Mouse (Mus musculus) CH12.LX (cell line): ENCODE results near the gene Dnajc1. TPM values are rescaled to one million over a fixed set of nuclear protein-coding genes. Genes with fewer than 3 reads are reported as not detected.

Experiments used
- DNase-seq: peaks from one replicate; pipeline ENCODE4 v3.0.0-alpha.2; 2013; ENCODE audit errors: extremely low read depth
- H3K27ac ChIP-seq: 2 replicates; pipeline ENCODE4 v1.5.1; 2012; ENCODE audit warnings: low read depth, mild to moderate bottlenecking, control low read depth, moderate library complexity; ENCODE audit not compliant: insufficient read depth
- H3K27me3 ChIP-seq: replicated peaks from 2 replicates; pipeline ENCODE3; 2012; ENCODE audit warnings: inconsistent platforms
- H3K36me3 ChIP-seq, 2 experiments: replicated peaks in 1 of 2; 2 replicates each; pipeline versions ENCODE3 to v1.6.1; 2012; ENCODE audit warnings: inconsistent platforms in 1 of 2, low read length in 1 of 2, mild to moderate bottlenecking in 1 of 2, mixed read lengths in 1 of 2, moderate library complexity in 1 of 2; ENCODE audit not compliant: control insufficient read depth in 1 of 2, insufficient read depth in 1 of 2
- H3K4me1 ChIP-seq, 2 experiments: 2 replicates each; pipeline ENCODE4 v1.6.1; 2012; ENCODE audit warnings: inconsistent platforms in 1 of 2, moderate library complexity in 1 of 2; ENCODE audit not compliant: insufficient read depth in 2 of 2, control insufficient read depth in 1 of 2
- H3K4me2 ChIP-seq: 2 replicates; pipeline ENCODE4 v1.6.1; 2012; ENCODE audit warnings: low read depth, mild to moderate bottlenecking, control low read depth; ENCODE audit not compliant: poor library complexity, insufficient read depth, severe bottlenecking
- H3K4me3 ChIP-seq, 3 experiments: fragments of 150-350 bp in 1 of 3; sonication (generic) in 1 of 3; replicated peaks in 1 of 3; 2 replicates each; pipeline versions ENCODE3 to v1.5.1; 2011 to 2012; ENCODE audit warnings: low read depth in 2 of 3, low read length in 2 of 3, mild to moderate bottlenecking in 2 of 3, moderate library complexity in 2 of 3, control low read depth in 1 of 3, improper control_type of control experiment in 1 of 3, inconsistent platforms in 1 of 3, mixed read lengths in 1 of 3; ENCODE audit not compliant: poor library complexity in 1 of 3
- H3K79me2 ChIP-seq: replicated peaks from 2 replicates; pipeline ENCODE4 v1.6.1; 2012; ENCODE audit warnings: mild to moderate bottlenecking, moderate library complexity; ENCODE audit not compliant: control insufficient read depth, poor library complexity, insufficient read depth, severe bottlenecking; ENCODE audit errors: extremely low read depth
- H3K9ac ChIP-seq: 2 replicates; pipeline ENCODE4 v1.6.1; 2012; ENCODE audit warnings: low read depth, mild to moderate bottlenecking, control low read depth, moderate library complexity; ENCODE audit not compliant: insufficient read depth
- H3K9me3 ChIP-seq: replicated peaks from 2 replicates; pipeline ENCODE3; 2012; ENCODE audit warnings: low read length, inconsistent platforms, mixed read lengths
- CHD2 ChIP-seq: IDR thresholded peaks from 2 replicates; pipeline ENCODE4 v1.6.1; 2011; ENCODE audit warnings: low read length, improper control_type of control experiment
- CTCF ChIP-seq, 2 experiments: IDR thresholded peaks in 1 of 2; conservative IDR thresholded peaks in 1 of 2; 2 replicates each; pipeline ENCODE4 v1.5.1; 2011 to 2012; ENCODE audit warnings: low read depth in 2 of 2, low read length in 2 of 2, improper control_type of control experiment in 1 of 2, inconsistent platforms in 1 of 2, mild to moderate bottlenecking in 1 of 2, moderate library complexity in 1 of 2
- ELF1 ChIP-seq: IDR thresholded peaks from 2 replicates; pipeline ENCODE4 v1.6.1; 2014; ENCODE audit warnings: low read depth, mild to moderate bottlenecking, inconsistent platforms, low read length, improper control_type of control experiment
- EP300 ChIP-seq: IDR thresholded peaks from 2 replicates; pipeline ENCODE4 v1.6.1; 2011; ENCODE audit warnings: low read length, improper control_type of control experiment
- IRF4 ChIP-seq: IDR thresholded peaks from 2 replicates; pipeline ENCODE4 v1.6.1; 2014; ENCODE audit warnings: low read depth, mild to moderate bottlenecking, inconsistent platforms, low read length, improper control_type of control experiment
- JUND ChIP-seq: conservative IDR thresholded peaks from 2 replicates; pipeline ENCODE4 v1.6.1; 2011; ENCODE audit warnings: low read depth, low read length, improper control_type of control experiment
- MAZ ChIP-seq: IDR thresholded peaks from 2 replicates; pipeline ENCODE4 v1.6.1; 2012; ENCODE audit warnings: low read depth, mild to moderate bottlenecking, inconsistent platforms, low read length, improper control_type of control experiment, moderate library complexity
- POLR2A ChIP-seq: IDR thresholded peaks from 2 replicates; pipeline ENCODE4 v1.6.1; 2011; ENCODE audit warnings: low read depth, mild to moderate bottlenecking, improper control_type of control experiment, low read length
- RAD21 ChIP-seq: IDR thresholded peaks from 2 replicates; pipeline ENCODE4 v1.6.1; 2011; ENCODE audit warnings: low read depth, mild to moderate bottlenecking, low read length, improper control_type of control experiment, moderate library complexity
- RCOR1 ChIP-seq: conservative IDR thresholded peaks from 2 replicates; pipeline ENCODE4 v1.6.1; 2012; ENCODE audit warnings: low read depth, mild to moderate bottlenecking, inconsistent platforms, low read length, improper control_type of control experiment
- SMC3 ChIP-seq: IDR thresholded peaks from 2 replicates; pipeline ENCODE4 v1.6.1; 2011; ENCODE audit warnings: low read depth, low read length, improper control_type of control experiment
- TBP ChIP-seq: conservative IDR thresholded peaks from 2 replicates; pipeline ENCODE4 v1.6.1; 2011; ENCODE audit warnings: low read depth, low read length, improper control_type of control experiment
- TCF12 ChIP-seq: IDR thresholded peaks from 2 replicates; pipeline ENCODE4 v1.6.1; 2014; ENCODE audit warnings: low read depth, mild to moderate bottlenecking, inconsistent platforms, low read length, improper control_type of control experiment
- USF1 ChIP-seq: IDR thresholded peaks from 2 replicates; pipeline ENCODE4 v1.6.1; 2014; ENCODE audit warnings: low read depth, mild to moderate bottlenecking, inconsistent platforms, low read length, improper control_type of control experiment
- dilution Hi-C: fragments of 300-500 bp; cut with MboI; formaldehyde crosslinking; loops from 2 replicates; pipeline ENCODE4 v1.14.3; 2020; ENCODE audit warnings: low sequenced_read_pairs; ENCODE audit not compliant: extremely low pct_unique_long_range_greater_than_20kb, extremely low pct_ligation_motif_present
- in situ Hi-C: fragments of 300-500 bp; cut with MboI; formaldehyde crosslinking; loops from 3 replicates; pipeline ENCODE4 v1.14.3; 2019; ENCODE audit warnings: low sequenced_read_pairs, low pct_ligation_motif_present, low pct_unique_long_range_greater_than_20kb, mixed read lengths
- polyA plus RNA-seq: library from polyadenylated mRNA; unstranded; fragments of >175 nt; gene quantifications from 2 replicates; pipeline ENCODE4 v1.2.1, GENCODE M21; 2012; ENCODE audit warnings: low read depth; ENCODE audit not compliant: insufficient read length
- total RNA-seq, 2 experiments: library from RNA; depleted of rRNA; stranded (reverse); fragments of 300-350 nt in 1 of 2; fragments of >200 nt in 1 of 2; gene quantifications; 2 replicates each; pipeline ENCODE4 v1.2.3; 2012 to 2014

The Dnajc1 gene
- total and polyA plus RNA-seq, 3 experiments, result 13.5 to 32.9 (median 17.1) TPM

DNA sequence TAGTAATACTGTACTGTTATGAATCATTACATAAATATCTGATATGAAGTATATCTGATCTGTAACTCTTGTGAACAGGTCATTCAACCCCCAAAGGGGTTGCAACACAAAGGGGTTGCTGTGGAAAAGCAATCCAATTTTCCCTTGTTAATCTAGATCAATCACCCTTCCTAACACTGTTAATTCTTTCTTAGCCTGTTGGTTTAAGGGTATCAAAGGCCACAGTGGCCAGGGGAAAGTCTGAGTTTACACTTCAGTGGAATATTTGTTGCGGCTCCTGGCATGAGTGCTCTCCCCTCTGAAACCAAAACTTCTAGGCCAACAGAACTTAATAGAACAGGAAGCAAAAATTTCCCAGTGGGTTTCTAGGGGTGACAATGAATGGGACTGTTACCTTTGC, 28.2 kb downstream of the Dnajc1 start:
- Histone ChIP-seq H3K4me1 (no peaks in the 10 kb centered on the region; a peak in 1 of 4 replicates), H3K9ac (no peak overlapping the region), H3K4me2 (no peak overlapping the region), H3K27ac (no peak overlapping the region), H3K4me3 (no peak overlapping the region), H3K36me3 (peaks cover 15 to 20% of the 10 kb centered on the region in 2 experiments), H3K9me3 (peaks cover 10% of the 10 kb centered on the region), H3K27me3 (no peaks in the 10 kb centered on the region), H3K79me2 (peaks cover 4% of the 10 kb centered on the region; the same call in 1 of the 2 replicates)
- in situ Hi-C loops (loop anchor here (25.0 kb wide), 1 partner anchor 327 kb away; the partner anchor contains the start of genes A930004D18Rik and Skida1), dilution Hi-C loops (no loop called here)
- TF ChIP-seq TCF12 (no peak), JUND (no peak), SMC3 (no peak), ELF1 (no peak), MAZ (no peak), CHD2 (no peak), IRF4 (no peak)
- no peak for DNase-seq

DNA sequence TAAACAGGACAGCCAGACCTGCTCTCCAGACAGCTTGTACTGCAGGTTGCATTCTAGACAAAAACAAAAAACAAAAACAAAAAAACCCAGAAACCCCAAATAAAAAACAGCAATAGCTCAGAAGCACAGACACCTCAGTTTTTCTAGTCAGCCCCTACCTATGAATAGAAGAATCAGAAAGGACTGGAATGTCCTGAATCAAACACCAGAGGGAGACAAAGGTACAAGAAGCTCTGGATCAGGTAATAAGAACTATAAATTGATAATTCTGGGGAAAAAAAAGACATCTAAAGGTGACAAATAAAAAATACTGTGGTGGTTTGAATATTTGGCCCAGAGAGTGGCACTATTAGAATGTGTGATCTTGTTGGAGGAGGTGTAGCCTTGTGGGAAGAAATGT, 37.3 kb downstream of the Dnajc1 start:
- TF ChIP-seq EP300 (no peak), USF1 (no peak), TBP (no peak), POLR2A (no peak), RCOR1 (no peak), RAD21 (peak; percentile 5; the same call in 1 of the 2 replicates), MAZ (no peak)
- DNase-seq, result no peak
- peaks cover 2 to 14% of the 10 kb centered on the region in 2 experiments for H3K36me3 ChIP-seq
- peaks cover 14% of the 10 kb centered on the region for H3K9me3 ChIP-seq
- dilution Hi-C loops (no loop called here), in situ Hi-C loops (loop anchor here (25.0 kb wide), 1 partner anchor 318 kb away; the partner anchor contains the start of genes A930004D18Rik and Skida1)
- no peak overlapping the region for H3K27ac ChIP-seq
- no peaks in the 10 kb centered on the region for H3K4me1 ChIP-seq
- no peaks in the 10 kb centered on the region for H3K27me3 ChIP-seq
- H3K4me3 ChIP-seq, result no peak overlapping the region
- no peaks in the 10 kb centered on the region for H3K79me2 ChIP-seq
- H3K9ac ChIP-seq, result no peak overlapping the region
- no peak overlapping the region for H3K4me2 ChIP-seq

DNA sequence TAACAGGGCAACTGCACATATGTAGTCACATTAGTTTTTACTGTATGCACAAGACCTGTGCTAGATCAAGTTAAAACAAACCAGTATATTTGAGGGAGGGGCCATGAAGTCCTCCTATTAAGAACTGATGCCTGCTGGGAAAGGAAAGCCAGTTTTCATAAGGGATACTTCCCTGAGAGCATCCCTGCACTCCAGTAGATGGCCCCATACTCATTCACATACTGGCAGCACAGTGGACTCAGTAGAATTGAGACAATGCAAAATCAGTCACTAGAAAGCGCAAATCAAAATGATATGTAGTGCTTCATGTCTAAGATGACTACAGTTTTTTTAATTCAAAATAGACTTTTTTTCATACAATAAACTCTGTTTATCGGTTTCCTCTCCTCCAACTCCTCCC, 40.0 kb downstream of the Dnajc1 start:
- H3K36me3 ChIP-seq, result peaks cover 2 to 14% of the 10 kb centered on the region in 2 experiments
- H3K9ac ChIP-seq, result no peak overlapping the region
- dilution Hi-C loops (no loop called here), in situ Hi-C loops (loop anchor here (25.0 kb wide), 1 partner anchor 315 kb away; the partner anchor contains the start of genes A930004D18Rik and Skida1)
- no peak overlapping the region for H3K27ac ChIP-seq
- peaks cover 14% of the 10 kb centered on the region for H3K9me3 ChIP-seq
- no peak for DNase-seq
- no peak overlapping the region for H3K4me3 ChIP-seq
- H3K4me2 ChIP-seq, result no peak overlapping the region
- H3K27me3 ChIP-seq, result no peaks in the 10 kb centered on the region
- TF ChIP-seq USF1 (no peak), CTCF (conservative IDR thresholded peaks at IDR 0.05 in 1 of 2, IDR thresholded peaks at IDR 0.05 in 1 of 2; ENCODE audit: low read depth in 2 of 2, low read length in 2 of 2) (peak in 1 of 2 experiments; percentile 24; a peak in 2 of 4 replicates), RAD21 (peak; percentile 15)
- H3K79me2 ChIP-seq, result no peaks in the 10 kb centered on the region
- no peaks in the 10 kb centered on the region for H3K4me1 ChIP-seq
